In the genomic region with DNA sequence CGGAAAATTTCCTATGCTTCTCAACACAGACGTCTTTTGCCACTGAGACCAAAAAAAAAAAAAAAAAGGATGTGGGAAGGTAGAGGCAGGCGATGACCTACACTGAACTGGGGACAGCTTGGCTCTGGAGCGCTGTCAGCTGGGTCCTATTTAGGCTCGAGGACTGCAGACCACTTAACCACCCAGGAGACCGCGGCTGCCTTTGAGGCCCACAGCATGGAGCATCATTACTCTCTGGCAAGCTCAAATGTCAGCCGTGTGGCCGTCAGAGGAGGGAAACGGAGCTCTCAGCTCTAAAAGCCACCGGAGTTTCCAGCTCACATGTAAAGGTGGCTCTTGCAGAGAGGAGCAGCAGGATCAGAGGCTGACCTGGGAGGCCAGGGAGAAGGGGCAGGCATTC, we compare ENCODE assay signal across 14 mouse cellular contexts. TPM values are rescaled to one million over a fixed set of nuclear protein-coding genes. Genes with fewer than 3 reads are reported as not detected.
DNase-seq lines count a peak whose midpoint lies in the region; ATAC-seq and TF ChIP-seq lines count a peak whose summit lies in the region.
"Had no signal": no experiment of that assay in that cellular context is flagged by ENCODE, and none has a peak within 500 bp of the region (broad histone marks: within the 10 kb centered on the region; RNA-seq: fewer than 3 reads in every experiment).

No protein-coding gene starts in this region.

- H3K27ac ChIP-seq in thymus, adult 2 months (ENCODE audit: control insufficient read depth, insufficient read depth, low read length) = no peak overlapping the region
- H3K27ac ChIP-seq in hindbrain, embryonic 11.5 days (ENCODE audit: low read depth, low read length) = 0 out of 2 replicates have a peak overlapping the region, but pooled peaks have one; percentile 30
- H3K27ac ChIP-seq in midbrain, embryonic 12.5 days (replicated peaks) = peak overlapping the region; percentile 46
- no peak overlapping the region for H3K27ac ChIP-seq in liver, embryonic 12.5 days
- H3K27ac ChIP-seq: layer of hippocampus, adult 2 months; liver, embryonic 15.5 days had no signal

- no peak for TF ChIP-seq CTCF in thymus, adult 2 months (IDR thresholded peaks at IDR 0.05; ENCODE audit: borderline replicate concordance, control insufficient read depth, extremely low read depth, insufficient read depth, low read length, poor library complexity)

- no peak overlapping the region for H3K4me3 ChIP-seq in thymus, adult 2 months (ENCODE audit: control insufficient read depth, insufficient read depth, low read length)
- no peak overlapping the region for H3K4me3 ChIP-seq in hindbrain, embryonic 11.5 days (ENCODE audit: low read depth, low read length)
- no peak overlapping the region for H3K4me3 ChIP-seq in midbrain, embryonic 12.5 days
- H3K4me3 ChIP-seq in liver, embryonic 12.5 days = no peak overlapping the region
- H3K4me3 ChIP-seq: layer of hippocampus, adult 2 months; liver, embryonic 15.5 days had no signal

- DNase-seq in thymus, postnatal 4 days = peak; percentile 12
- no peak for DNase-seq in thymus, adult 2 months
- peak; percentile 69 for DNase-seq in hindbrain, embryonic 11.5 days (ENCODE audit: low spot score)
- DNase-seq in spleen, postnatal 10 days (ENCODE audit: low spot score in 2 of 2) = no peak
- no peak for DNase-seq in c-Kit-positive CD71-positive TER-119-positive erythroid progenitor cells, embryonic 14.5 days (ENCODE audit: low spot score)
- DNase-seq: cerebellum, adult 11-12 months; heart, postnatal 10 days; right cerebral cortex, postnatal 14 days had no signal

- no peaks in the 10 kb centered on the region for H3K36me3 ChIP-seq in thymus, adult 2 months (ENCODE audit: control insufficient read depth, insufficient read depth, low read length)
- H3K36me3 ChIP-seq in hindbrain, embryonic 11.5 days (ENCODE audit: control insufficient read depth, insufficient read depth, low read length) = 0 out of 2 replicates have a peak, but pooled peaks cover 2% of the 10 kb centered on the region
- no peaks in the 10 kb centered on the region; the same call in 1 of the 2 replicates for H3K36me3 ChIP-seq in midbrain, embryonic 12.5 days
- no peaks in the 10 kb centered on the region for H3K36me3 ChIP-seq in liver, embryonic 12.5 days
- H3K36me3 ChIP-seq: liver, embryonic 15.5 days had no signal

- 11% methylated on average over 11 of the region's 11 CpGs for WGBS in thymus, adult 2 months
- 2% methylated on average over 11 of the region's 11 CpGs for WGBS in hindbrain, embryonic 11.5 days
- WGBS in midbrain, embryonic 12.5 days = 4% methylated on average over 11 of the region's 11 CpGs
- WGBS in liver, embryonic 12.5 days (ENCODE audit: insufficient replicate concordance) = 13% methylated on average over 11 of the region's 11 CpGs

- no peak overlapping the region for H3K4me2 ChIP-seq in hindbrain, embryonic 11.5 days (replicated peaks; ENCODE audit: low read depth, low read length)
- peak overlapping the region; percentile 10; the same call in 1 of the 2 replicates for H3K4me2 ChIP-seq in midbrain, embryonic 12.5 days (replicated peaks)
- H3K4me2 ChIP-seq in liver, embryonic 12.5 days = no peak overlapping the region
- H3K4me2 ChIP-seq: liver, embryonic 15.5 days had no signal

- no peak for TF ChIP-seq POLR2A in thymus, adult 2 months (IDR thresholded peaks at IDR 0.05; ENCODE audit: control insufficient read depth, extremely low read depth, insufficient read depth, low read length, poor library complexity)

- H3K9me3 ChIP-seq in hindbrain, embryonic 11.5 days (ENCODE audit: control insufficient read depth, low read length) = no peaks in the 10 kb centered on the region
- no peaks in the 10 kb centered on the region for H3K9me3 ChIP-seq in midbrain, embryonic 12.5 days
- no peaks in the 10 kb centered on the region for H3K9me3 ChIP-seq in liver, embryonic 12.5 days (replicated peaks)
- H3K9me3 ChIP-seq: liver, embryonic 15.5 days had no signal

- no peaks in the 10 kb centered on the region for H3K4me1 ChIP-seq in thymus, adult 2 months (replicated peaks; ENCODE audit: control insufficient read depth, insufficient read depth, low read length)
- peaks cover 20% of the 10 kb centered on the region for H3K4me1 ChIP-seq in hindbrain, embryonic 11.5 days (replicated peaks; ENCODE audit: control insufficient read depth, insufficient read depth, low read length)
- H3K4me1 ChIP-seq in midbrain, embryonic 12.5 days = peaks cover 24% of the 10 kb centered on the region
- no peaks in the 10 kb centered on the region for H3K4me1 ChIP-seq in liver, embryonic 12.5 days
- H3K4me1 ChIP-seq: liver, embryonic 15.5 days had no signal

- H3K27me3 ChIP-seq in thymus, adult 2 months (ENCODE audit: control insufficient read depth, insufficient read depth, low read length) = no peaks in the 10 kb centered on the region
- no peaks in the 10 kb centered on the region for H3K27me3 ChIP-seq in hindbrain, embryonic 11.5 days (ENCODE audit: control insufficient read depth, insufficient read depth, low read length)
- H3K27me3 ChIP-seq in midbrain, embryonic 12.5 days = peaks cover 42% of the 10 kb centered on the region
- peaks cover 46% of the 10 kb centered on the region for H3K27me3 ChIP-seq in liver, embryonic 12.5 days (replicated peaks)

- no peak overlapping the region; the same call in 1 of the 2 replicates for H3K9ac ChIP-seq in hindbrain, embryonic 11.5 days (ENCODE audit: low read depth, low read length)
- H3K9ac ChIP-seq in midbrain, embryonic 12.5 days (replicated peaks) = no peak overlapping the region
- H3K9ac ChIP-seq in liver, embryonic 12.5 days = no peak overlapping the region
- H3K9ac ChIP-seq: liver, embryonic 15.5 days had no signal

- ATAC-seq in hindbrain, embryonic 11.5 days (ENCODE audit: low FRiP score) = no peak
- ATAC-seq in midbrain, embryonic 12.5 days (ENCODE audit: low FRiP score, low read depth) = no peak
- ATAC-seq in granulocyte monocyte progenitor cell, adult 5-6 weeks (replicated peaks; ENCODE audit: poor library complexity, severe bottlenecking) = no peak
- ATAC-seq in liver, embryonic 12.5 days = no peak

RNA-seq across cellular contexts. Expression of a gene that starts 46.2 kb away (rescaled TPM):
- polyA plus RNA-seq in thymus, adult 2 months (2012; rRNA removed) = 1.3 and 2.2 TPM in 2 replicates
- 30.7 and 32.8 TPM in 2 replicates for polyA plus RNA-seq in hindbrain, embryonic 11.5 days (2014; fragmentation: Nextera tagmentation; extraction: Ambion mirVana)
- 24.5 and 30.1 TPM in 2 replicates for polyA plus RNA-seq in midbrain, embryonic 12.5 days (2016; fragmentation: Nextera tagmentation; extraction: Ambion mirVana)
- not detected in 2 replicates for total RNA-seq in granulocyte monocyte progenitor cell, adult 5-6 weeks (2014; fragmentation: Nextera tagmentation)
- total RNA-seq in granulocyte monocyte progenitor cell, adult 5-6 weeks (2017) = not detected in 2 replicates
- 0.50 and 0.72 TPM in 2 replicates for polyA plus RNA-seq in liver, embryonic 12.5 days (2016; fragmentation: Nextera tagmentation; extraction: Ambion mirVana)
- total RNA-seq: CH12.LX had no signal

Comparison
In these comparisons a context has a peak if more than half of its experiments do, and no peak if none do; other contexts are left out.
1. DNase-seq: peak in thymus, postnatal 4 days (single experiment) and hindbrain, embryonic 11.5 days (single experiment); none in thymus, adult 2 months (single experiment), spleen, postnatal 10 days (0 of 2) and c-Kit-positive CD71-positive TER-119-positive erythroid progenitor cells, embryonic 14.5 days (single experiment).
2. H3K27ac ChIP-seq: peak in hindbrain, embryonic 11.5 days (single experiment) and midbrain, embryonic 12.5 days (single experiment); none in thymus, adult 2 months (single experiment) and liver, embryonic 12.5 days (single experiment).